Mouse (Mus musculus): ENCODE results near the gene Pvalb. TPM values are rescaled to one million over a fixed set of nuclear protein-coding genes. Genes with fewer than 3 reads are reported as not detected.
A peak's percentile ranks its signal among the peaks of the same experiment; 100 is the strongest.

Gene Pvalb
- polyA plus RNA-seq, 1 experiment = not detected

- Histone ChIP-seq H3K4me3 (ENCODE audit: low read depth, low read length) (no peak overlapping the region), H3K36me3 (ENCODE audit: control insufficient read depth, insufficient read depth, low read length, poor library complexity, severe bottlenecking) (no peaks in the 10 kb centered on the region), H3K9me3 (replicated peaks; ENCODE audit: control insufficient read depth, insufficient read depth, low read length, poor library complexity, severe bottlenecking) (0 out of 2 replicates have a peak, but pooled peaks cover 3% of the 10 kb centered on the region), H3K4me1 (ENCODE audit: control insufficient read depth, insufficient read depth, low read length) (no peaks in the 10 kb centered on the region), H3K9ac (ENCODE audit: low read depth, poor library complexity, severe bottlenecking) (no peak overlapping the region), H3K27ac (ENCODE audit: insufficient read depth, low read length) (no peak overlapping the region), H3K27me3 (ENCODE audit: control insufficient read depth, insufficient read depth, low read length, poor library complexity, severe bottlenecking) (no peaks in the 10 kb centered on the region)
- TF ChIP-seq EP300 (IDR thresholded peaks at IDR 0.05; ENCODE audit: insufficient read depth, low read depth, low read length) (no peak), POLR2A (IDR thresholded peaks at IDR 0.05; ENCODE audit: insufficient read depth, low read length) (no peak), CTCF (IDR thresholded peaks at IDR 0.05; ENCODE audit: low read depth, low read length) (peak; percentile 17)
Observed at GRCm38 (mm10) chr15:78234823-78235509, 28.8 kb upstream of the Pvalb start.

- TF ChIP-seq EP300 (IDR thresholded peaks at IDR 0.05; ENCODE audit: insufficient read depth, low read depth, low read length) (no peak), CTCF (IDR thresholded peaks at IDR 0.05; ENCODE audit: low read depth, low read length) (no peak), POLR2A (IDR thresholded peaks at IDR 0.05; ENCODE audit: insufficient read depth, low read length) (no peak)
- H3K27me3 ChIP-seq (ENCODE audit: control insufficient read depth, insufficient read depth, low read length, poor library complexity, severe bottlenecking) = no peaks in the 10 kb centered on the region
- H3K4me3 ChIP-seq (ENCODE audit: low read depth, low read length) = no peak overlapping the region
- H3K9ac ChIP-seq (ENCODE audit: low read depth, poor library complexity, severe bottlenecking) = no peak overlapping the region
- no peaks in the 10 kb centered on the region for H3K36me3 ChIP-seq (ENCODE audit: control insufficient read depth, insufficient read depth, low read length, poor library complexity, severe bottlenecking)
- no peak overlapping the region for H3K27ac ChIP-seq (ENCODE audit: insufficient read depth, low read length)
- no peaks in the 10 kb centered on the region for H3K4me1 ChIP-seq (ENCODE audit: control insufficient read depth, insufficient read depth, low read length)
- peaks cover 3% of the 10 kb centered on the region; the same call in 1 of the 2 replicates for H3K9me3 ChIP-seq (replicated peaks; ENCODE audit: control insufficient read depth, insufficient read depth, low read length, poor library complexity, severe bottlenecking)
Observed at GRCm38 (mm10) chr15:78231346-78232331, 25.4 kb upstream of the Pvalb start.

GRCm38 (mm10) chr15:78227816-78228215, 21.6 kb upstream of the Pvalb start:
- Histone ChIP-seq H3K4me3 (ENCODE audit: low read depth, low read length) (no peak overlapping the region), H3K27me3 (ENCODE audit: control insufficient read depth, insufficient read depth, low read length, poor library complexity, severe bottlenecking) (no peaks in the 10 kb centered on the region), H3K9me3 (replicated peaks; ENCODE audit: control insufficient read depth, insufficient read depth, low read length, poor library complexity, severe bottlenecking) (peaks cover 3% of the 10 kb centered on the region; the same call in 1 of the 2 replicates), H3K27ac (ENCODE audit: insufficient read depth, low read length) (no peak overlapping the region), H3K36me3 (ENCODE audit: control insufficient read depth, insufficient read depth, low read length, poor library complexity, severe bottlenecking) (no peaks in the 10 kb centered on the region), H3K9ac (ENCODE audit: low read depth, poor library complexity, severe bottlenecking) (no peak overlapping the region), H3K4me1 (ENCODE audit: control insufficient read depth, insufficient read depth, low read length) (no peaks in the 10 kb centered on the region)
- TF ChIP-seq EP300 (IDR thresholded peaks at IDR 0.05; ENCODE audit: insufficient read depth, low read depth, low read length) = no peak
- TF ChIP-seq POLR2A (IDR thresholded peaks at IDR 0.05; ENCODE audit: insufficient read depth, low read length) = no peak

- H3K4me3 ChIP-seq (ENCODE audit: low read depth, low read length) = no peak overlapping the region
- TF ChIP-seq POLR2A (IDR thresholded peaks at IDR 0.05; ENCODE audit: insufficient read depth, low read length) = no peak
- TF ChIP-seq CTCF (IDR thresholded peaks at IDR 0.05; ENCODE audit: low read depth, low read length) = no peak
- no peak for TF ChIP-seq EP300 (IDR thresholded peaks at IDR 0.05; ENCODE audit: insufficient read depth, low read depth, low read length)
- no peaks in the 10 kb centered on the region for H3K9me3 ChIP-seq (replicated peaks; ENCODE audit: control insufficient read depth, insufficient read depth, low read length, poor library complexity, severe bottlenecking)
- no peaks in the 10 kb centered on the region for H3K27me3 ChIP-seq (ENCODE audit: control insufficient read depth, insufficient read depth, low read length, poor library complexity, severe bottlenecking)
- no peak overlapping the region for H3K9ac ChIP-seq (ENCODE audit: low read depth, poor library complexity, severe bottlenecking)
- no peaks in the 10 kb centered on the region for H3K4me1 ChIP-seq (ENCODE audit: control insufficient read depth, insufficient read depth, low read length)
- H3K27ac ChIP-seq (ENCODE audit: insufficient read depth, low read length) = no peak overlapping the region
- no peaks in the 10 kb centered on the region for H3K36me3 ChIP-seq (ENCODE audit: control insufficient read depth, insufficient read depth, low read length, poor library complexity, severe bottlenecking)
Observed at GRCm38 (mm10) chr15:78215269-78215668, 9.1 kb upstream of the Pvalb start.

- Histone ChIP-seq H3K27ac (ENCODE audit: insufficient read depth, low read length) (no peak overlapping the region), H3K4me3 (ENCODE audit: low read depth, low read length) (no peak overlapping the region), H3K27me3 (ENCODE audit: control insufficient read depth, insufficient read depth, low read length, poor library complexity, severe bottlenecking) (no peaks in the 10 kb centered on the region), H3K9ac (ENCODE audit: low read depth, poor library complexity, severe bottlenecking) (no peak overlapping the region), H3K9me3 (replicated peaks; ENCODE audit: control insufficient read depth, insufficient read depth, low read length, poor library complexity, severe bottlenecking) (no peaks in the 10 kb centered on the region), H3K4me1 (ENCODE audit: control insufficient read depth, insufficient read depth, low read length) (no peaks in the 10 kb centered on the region), H3K36me3 (ENCODE audit: control insufficient read depth, insufficient read depth, low read length, poor library complexity, severe bottlenecking) (no peaks in the 10 kb centered on the region)
- no peak for TF ChIP-seq POLR2A (IDR thresholded peaks at IDR 0.05; ENCODE audit: insufficient read depth, low read length)
- no peak for TF ChIP-seq CTCF (IDR thresholded peaks at IDR 0.05; ENCODE audit: low read depth, low read length)
- TF ChIP-seq EP300 (IDR thresholded peaks at IDR 0.05; ENCODE audit: insufficient read depth, low read depth, low read length) = no peak
Observed at GRCm38 (mm10) chr15:78211367-78211766, 5.2 kb upstream of the Pvalb start.
